Mouse (Mus musculus) erythroblast, embryonic 14.5 days (primary cell): ENCODE data around the gene Coro1b. TPM values are rescaled to one million over a fixed set of nuclear protein-coding genes. Genes with fewer than 3 reads are reported as not detected.

Experiments used
- H3K27me3 ChIP-seq: 2 replicates; pipeline ENCODE4 v1.6.1; 2012; ENCODE audit warnings: inconsistent platforms; ENCODE audit not compliant: control insufficient read depth
- H3K36me3 ChIP-seq: 2 replicates; pipeline ENCODE4 v1.6.1; 2012; ENCODE audit warnings: mild to moderate bottlenecking, inconsistent platforms; ENCODE audit not compliant: control insufficient read depth
- H3K4me1 ChIP-seq: 2 replicates; pipeline ENCODE4 v1.6.1; 2012; ENCODE audit warnings: inconsistent platforms; ENCODE audit not compliant: control insufficient read depth
- H3K4me3 ChIP-seq: replicated peaks from 2 replicates; pipeline ENCODE3; 2012; ENCODE audit warnings: moderate library complexity, mild to moderate bottlenecking, inconsistent platforms
- H3K9me3 ChIP-seq: 2 replicates; pipeline ENCODE4 v1.6.1; 2012; ENCODE audit warnings: low read length, inconsistent platforms, mixed read lengths; ENCODE audit not compliant: control insufficient read depth
- GATA1 ChIP-seq: IDR thresholded peaks from 2 replicates; pipeline ENCODE4 v1.6.1; 2012; ENCODE audit warnings: low read length, inconsistent platforms, mixed read lengths
- TAL1 ChIP-seq: IDR thresholded peaks from 3 replicates; pipeline ENCODE4 v1.6.1; 2012; ENCODE audit warnings: low read length, inconsistent platforms, mixed read lengths
- polyA plus RNA-seq: library from polyadenylated mRNA; stranded (reverse); fragments of >175 nt; gene quantifications from 2 replicates; pipeline ENCODE4 v1.2.3, GENCODE M21; 2012

Coro1b gene
- polyA plus RNA-seq, 1 experiment, result 7.5 TPM

- Histone ChIP-seq H3K27me3 (no peaks in the 10 kb centered on the region), H3K9me3 (no peaks in the 10 kb centered on the region), H3K4me1 (peaks cover 51% of the 10 kb centered on the region), H3K4me3 (no peak overlapping the region), H3K36me3 (peaks cover 66% of the 10 kb centered on the region)
- no peak for TF ChIP-seq GATA1
- TF ChIP-seq TAL1, result no peak
Observed at GRCm38 (mm10) chr19:4152445-4153231, 4.2 kb downstream of the Coro1b start.

GRCm38 (mm10) chr19:4153232-4153654 is 4.8 kb downstream of the Coro1b start, which contains the start of gene Ptprcap:
Ptprcap (plus strand) TSS chr19:4153604.
- H3K36me3 ChIP-seq, result peaks cover 72% of the 10 kb centered on the region
- no peak for TF ChIP-seq GATA1
- no peak for TF ChIP-seq TAL1
- H3K4me3 ChIP-seq, result no peak within 1 kb of the TSS
- peaks cover 45% of the 10 kb centered on the region for H3K4me1 ChIP-seq
- H3K9me3 ChIP-seq, result no peaks in the 10 kb centered on the region
- no peaks in the 10 kb centered on the region for H3K27me3 ChIP-seq

GRCm38 (mm10) chr19:4154437-4155222 is 6.2 kb downstream of the Coro1b start:
- Histone ChIP-seq H3K27me3 (no peaks in the 10 kb centered on the region), H3K36me3 (peaks cover 85% of the 10 kb centered on the region), H3K9me3 (no peaks in the 10 kb centered on the region), H3K4me3 (no peak overlapping the region), H3K4me1 (peaks cover 31% of the 10 kb centered on the region)
- TF ChIP-seq GATA1 (no peak), TAL1 (no peak)

GRCm38 (mm10) chr19:4155223-4156072 is 7.0 kb downstream of the Coro1b start:
- peaks cover 23% of the 10 kb centered on the region for H3K4me1 ChIP-seq
- no peak for TF ChIP-seq GATA1
- no peak for TF ChIP-seq TAL1
- peaks cover 83% of the 10 kb centered on the region for H3K36me3 ChIP-seq

GRCm38 (mm10) chr19:4156073-4156579 is 7.7 kb downstream of the Coro1b start:
- peaks cover 82% of the 10 kb centered on the region for H3K36me3 ChIP-seq

More at GRCm38 (mm10) chr19:4155223-4156072, 7.0 kb downstream of the Coro1b start:
- Histone ChIP-seq H3K9me3 (no peaks in the 10 kb centered on the region), H3K4me3 (no peak overlapping the region), H3K27me3 (no peaks in the 10 kb centered on the region)

GRCm38 (mm10) chr19:4156771-4157170 is 8.4 kb downstream of the Coro1b start:
- no peaks in the 10 kb centered on the region for H3K9me3 ChIP-seq
- peaks cover 84% of the 10 kb centered on the region for H3K36me3 ChIP-seq
- TF ChIP-seq TAL1 (no peak), GATA1 (no peak)
- peaks cover 30% of the 10 kb centered on the region for H3K4me1 ChIP-seq
- H3K4me3 ChIP-seq, result no peak overlapping the region
- H3K27me3 ChIP-seq, result no peaks in the 10 kb centered on the region

More at GRCm38 (mm10) chr19:4156073-4156579, 7.7 kb downstream of the Coro1b start:
- H3K4me1 ChIP-seq, result peaks cover 26% of the 10 kb centered on the region
- no peaks in the 10 kb centered on the region for H3K9me3 ChIP-seq
- no peak overlapping the region for H3K4me3 ChIP-seq
- H3K27me3 ChIP-seq, result no peaks in the 10 kb centered on the region
- no peak for TF ChIP-seq GATA1
- TF ChIP-seq TAL1, result no peak

GRCm38 (mm10) chr19:4159049-4159448 is 10.6 kb downstream of the Coro1b start:
- TF ChIP-seq TAL1, result no peak
- TF ChIP-seq GATA1, result no peak
- Histone ChIP-seq H3K36me3 (peaks cover 71% of the 10 kb centered on the region), H3K27me3 (no peaks in the 10 kb centered on the region), H3K9me3 (no peaks in the 10 kb centered on the region), H3K4me3 (no peak overlapping the region), H3K4me1 (peaks cover 42% of the 10 kb centered on the region)

- H3K4me3 ChIP-seq, result peak within 1 kb of the TSS; percentile 81
Observed at GRCm38 (mm10) chr19:4162646-4163542, 14.5 kb downstream of the Coro1b start, which contains the start of gene Rps6kb2. Rps6kb2 (minus strand) TSS chr19:4163354.

More at GRCm38 (mm10) chr19:4162646-4163542, 14.5 kb downstream of the Coro1b start, which contains the start of gene Rps6kb2:
- H3K9me3 ChIP-seq, result no peaks in the 10 kb centered on the region
- H3K36me3 ChIP-seq, result peaks cover 41% of the 10 kb centered on the region
- peaks cover 51% of the 10 kb centered on the region for H3K4me1 ChIP-seq
- H3K27me3 ChIP-seq, result no peaks in the 10 kb centered on the region
- no peak for TF ChIP-seq TAL1
- no peak for TF ChIP-seq GATA1
